Comparison of ENCODE assay signal across 8 mouse cellular contexts in genomic region chr19:37375755-37376615, GRCm38 (mm10). TPM values are rescaled to one million over a fixed set of nuclear protein-coding genes. Genes with fewer than 3 reads are reported as not detected.
A peak's percentile ranks its signal among the peaks of the same experiment; 100 is the strongest.
DNase-seq lines count a peak whose midpoint lies in the region; ATAC-seq lines count a peak whose summit lies in the region.

Kif11 (plus strand) TSS chr19:37376403.

- no peaks in the 10 kb centered on the region for H3K36me3 ChIP-seq in lung, embryonic 16.5 days (ENCODE audit: control insufficient read depth, insufficient read depth, low read length)

- WGBS in lung, embryonic 16.5 days = under 1% methylated on average over 73 of the region's 73 CpGs

- H3K4me3 ChIP-seq in lung, embryonic 16.5 days (ENCODE audit: low read length) = peak within 1 kb of the TSS; percentile 65

- no peaks in the 10 kb centered on the region for H3K9me3 ChIP-seq in lung, embryonic 16.5 days (ENCODE audit: control insufficient read depth, low read length)

- peak within 1 kb of the TSS; percentile 69 for H3K4me2 ChIP-seq in lung, embryonic 16.5 days (ENCODE audit: low read depth, low read length)

- H3K4me1 ChIP-seq in lung, embryonic 16.5 days (replicated peaks; ENCODE audit: control insufficient read depth, insufficient read depth, low read length) = peaks cover 21% of the 10 kb centered on the region

- DNase-seq in MEL-GATA-1-ER (ENCODE audit: extremely low read depth, low read depth) = peak; percentile 89
- DNase-seq in cerebellum, adult 8-10 months = peak; percentile 97
- DNase-seq in forelimb bud, embryonic 11.5 days (ENCODE audit: low read depth, low spot score) = peak; percentile 98
- peak; percentile 91 for DNase-seq in layer of hippocampus, adult 9-10 months (ENCODE audit: low spot score)
- DNase-seq in ovary, postnatal 10 days (ENCODE audit: low spot score) = peak; percentile 92
- DNase-seq in thymus, postnatal 10 days (ENCODE audit: low spot score in 2 of 2) = peak; percentile 91 to 92

- peak within 1 kb of the TSS; percentile 82 for H3K9ac ChIP-seq in lung, embryonic 16.5 days (ENCODE audit: low read length)

- H3K27me3 ChIP-seq in lung, embryonic 16.5 days (ENCODE audit: control insufficient read depth, insufficient read depth, low read depth, low read length) = no peaks in the 10 kb centered on the region

- peak; percentile 96 to 98 for ATAC-seq in hematopoietic stem cell, adult 5-6 weeks (replicated peaks in 1 of 2; ENCODE audit: insufficient read depth in 1 of 2, low FRiP score in 2 of 2, low TSS enrichment in 1 of 2, low read depth in 1 of 2, poor library complexity in 2 of 2, severe bottlenecking in 2 of 2)
- ATAC-seq in lung, embryonic 16.5 days (ENCODE audit: low read depth) = peak; percentile 99

- H3K27ac ChIP-seq in lung, embryonic 16.5 days (ENCODE audit: low read length) = peak within 1 kb of the TSS; percentile 98

RNA-seq across cellular contexts. Expression of gene Kif11, which starts in this region (rescaled TPM):
- total RNA-seq in hematopoietic stem cell, adult 5-6 weeks (2017) = 133 and 160 TPM in 2 replicates
- 64.5 and 73.1 TPM in 2 replicates for polyA plus RNA-seq in lung, embryonic 16.5 days (2015; fragmentation: Nextera tagmentation; extraction: Ambion mirVana)

Comparison
In these comparisons a context has a peak if more than half of its experiments do, and no peak if none do; other contexts are left out.
1. Peak in every context shown above with its lines: DNase-seq, ATAC-seq, H3K4me3 ChIP-seq and H3K27ac ChIP-seq.